Mouse (Mus musculus) testis, adult 10 weeks (tissue): ENCODE measurements around the gene 3110082J24Rik. TPM values are rescaled to one million over a fixed set of nuclear protein-coding genes. Genes with fewer than 3 reads are reported as not detected.

Experiments used
- polyA plus RNA-seq: library from polyadenylated mRNA; stranded (reverse); fragments of 350-450 nt; fragmentation: Illumina TruSeq; extraction: RNeasy Lipid Tissue Mini Kit (QIAGEN cat#74804); gene quantifications from one replicate; pipeline ENCODE4 v1.2.3, GENCODE M21; 2014; ENCODE audit warnings: low read depth, low replicate concordance

3110082J24Rik gene
- polyA plus RNA-seq, result not detected

DNA sequence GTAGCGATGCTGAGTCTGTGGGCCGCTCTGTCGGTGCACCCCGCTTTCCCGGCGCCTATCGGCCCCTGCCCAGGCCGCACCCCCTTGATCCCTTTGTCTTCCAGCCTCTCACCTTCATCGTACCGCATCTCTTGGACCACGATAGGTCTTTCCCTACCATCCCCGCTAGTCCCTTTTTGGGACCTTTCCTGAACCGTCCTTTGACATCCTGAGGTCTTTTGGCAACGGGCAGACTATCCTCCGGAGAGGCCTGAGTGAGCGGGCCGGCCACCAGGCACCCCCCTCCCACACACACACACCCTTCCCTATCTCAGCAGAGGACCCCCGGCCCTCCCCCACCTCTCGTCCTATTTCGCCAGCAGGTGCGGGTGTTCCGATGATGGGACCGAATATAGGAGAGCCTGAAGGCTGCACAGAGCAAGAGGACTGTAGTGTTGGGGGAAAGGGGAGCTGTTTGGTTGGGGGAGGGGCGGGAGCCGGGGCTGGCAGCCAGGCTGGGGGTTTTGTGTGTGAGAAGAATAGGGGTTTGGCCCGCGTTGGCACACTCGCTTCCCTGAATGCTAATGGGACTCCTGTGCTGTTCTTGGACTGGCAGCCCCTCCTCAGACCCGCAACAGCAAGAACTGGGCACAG is at the start of gene 3110082J24Rik:
3110082J24Rik (minus strand) TSS at position 419 of the 633 bp plus-strand sequence.

DNA sequence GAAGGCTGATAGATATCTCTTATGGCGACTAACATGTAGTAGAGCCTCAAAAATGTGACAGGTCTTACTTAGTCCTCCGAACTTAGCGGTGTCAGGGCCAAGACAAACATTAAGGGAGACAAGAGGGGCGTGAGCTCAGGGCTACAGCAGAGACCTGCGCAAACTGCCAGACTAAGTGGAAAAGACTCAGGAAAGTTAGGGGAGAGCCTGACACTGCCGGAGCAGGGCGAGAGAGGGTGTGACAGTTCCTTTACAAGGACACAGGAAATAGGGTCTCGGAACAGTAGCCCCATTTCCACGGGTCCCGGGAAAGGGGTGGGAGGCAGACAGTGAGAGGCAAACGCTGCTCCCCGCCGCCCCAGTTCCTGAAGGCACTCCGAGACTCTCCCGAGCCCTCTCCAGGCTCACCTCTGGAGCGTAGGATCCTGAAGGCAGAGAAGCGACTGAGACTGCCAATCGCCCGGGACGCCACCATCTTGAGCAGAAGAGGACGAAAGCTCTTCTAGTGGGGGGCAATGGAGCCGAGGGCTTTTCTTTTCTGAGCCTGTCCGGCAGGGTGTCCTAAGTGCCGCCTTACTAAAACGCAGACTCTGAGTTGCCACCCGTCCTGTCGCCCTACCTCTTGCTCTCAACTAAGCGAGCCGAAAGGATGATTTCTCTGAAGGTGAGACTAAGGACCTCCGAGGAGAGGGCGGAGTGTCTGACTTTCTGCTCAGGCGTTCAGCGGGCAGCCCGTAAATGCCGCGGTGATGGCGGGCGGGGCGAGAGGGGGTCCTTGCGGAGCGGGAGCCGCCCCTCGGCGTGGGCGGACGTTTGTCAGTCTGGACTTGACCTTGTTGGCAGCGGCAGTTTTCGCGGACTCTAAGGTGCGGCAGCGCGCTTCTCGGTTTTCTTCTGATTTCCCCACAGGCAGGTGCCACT is 48.8 kb upstream of the 3110082J24Rik start, which contains the start of the genes Hadha and Hadhb:
Hadha (minus strand) TSS at position 689 of the 921 bp plus-strand sequence.
Hadhb (plus strand) TSS at position 775 of the 921 bp plus-strand sequence.

DNA sequence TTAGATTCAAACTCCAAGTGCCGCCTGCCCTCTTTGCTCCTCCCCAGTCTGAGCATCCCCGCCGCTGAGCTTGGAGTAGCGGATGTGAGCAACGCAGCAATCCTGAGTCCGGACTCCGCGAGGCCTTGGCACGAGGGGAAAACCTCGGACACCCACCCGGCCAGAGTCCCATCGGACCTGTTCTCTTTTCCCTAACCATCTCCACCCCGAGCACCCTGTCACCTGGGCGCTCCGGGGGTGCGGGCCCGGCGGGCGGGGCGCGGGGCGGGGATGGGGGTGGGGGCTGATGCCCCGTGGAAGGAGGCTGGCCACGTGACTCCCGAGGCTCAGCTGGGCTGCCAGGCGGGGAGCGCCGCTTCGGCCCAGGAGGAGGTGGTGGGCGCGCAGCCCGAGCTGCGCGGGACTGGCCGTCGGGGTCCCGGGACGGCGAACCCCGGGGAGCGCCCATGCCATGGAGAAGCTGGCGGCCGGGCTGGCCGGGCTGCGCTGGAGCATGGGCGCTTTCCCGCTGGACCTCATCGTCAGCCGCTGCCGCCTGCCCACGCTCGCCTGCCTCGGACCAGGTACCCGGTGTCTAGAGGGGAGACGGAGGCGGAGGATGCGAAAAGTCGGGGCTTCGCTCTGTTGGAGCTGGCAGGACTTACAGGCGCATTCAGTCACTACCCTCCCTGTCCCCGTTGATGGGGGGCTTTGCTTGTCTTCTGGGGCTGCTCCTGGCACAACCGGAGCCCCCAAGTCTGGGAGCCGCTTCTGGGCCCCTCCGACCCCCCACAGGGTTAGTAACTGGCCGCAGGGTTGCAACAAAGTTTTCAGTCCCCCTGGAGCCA is 832 bp downstream of the 3110082J24Rik start, which contains the start of gene Garem2:
Garem2 (plus strand) TSS at position 321 of the 827 bp plus-strand sequence.

DNA sequence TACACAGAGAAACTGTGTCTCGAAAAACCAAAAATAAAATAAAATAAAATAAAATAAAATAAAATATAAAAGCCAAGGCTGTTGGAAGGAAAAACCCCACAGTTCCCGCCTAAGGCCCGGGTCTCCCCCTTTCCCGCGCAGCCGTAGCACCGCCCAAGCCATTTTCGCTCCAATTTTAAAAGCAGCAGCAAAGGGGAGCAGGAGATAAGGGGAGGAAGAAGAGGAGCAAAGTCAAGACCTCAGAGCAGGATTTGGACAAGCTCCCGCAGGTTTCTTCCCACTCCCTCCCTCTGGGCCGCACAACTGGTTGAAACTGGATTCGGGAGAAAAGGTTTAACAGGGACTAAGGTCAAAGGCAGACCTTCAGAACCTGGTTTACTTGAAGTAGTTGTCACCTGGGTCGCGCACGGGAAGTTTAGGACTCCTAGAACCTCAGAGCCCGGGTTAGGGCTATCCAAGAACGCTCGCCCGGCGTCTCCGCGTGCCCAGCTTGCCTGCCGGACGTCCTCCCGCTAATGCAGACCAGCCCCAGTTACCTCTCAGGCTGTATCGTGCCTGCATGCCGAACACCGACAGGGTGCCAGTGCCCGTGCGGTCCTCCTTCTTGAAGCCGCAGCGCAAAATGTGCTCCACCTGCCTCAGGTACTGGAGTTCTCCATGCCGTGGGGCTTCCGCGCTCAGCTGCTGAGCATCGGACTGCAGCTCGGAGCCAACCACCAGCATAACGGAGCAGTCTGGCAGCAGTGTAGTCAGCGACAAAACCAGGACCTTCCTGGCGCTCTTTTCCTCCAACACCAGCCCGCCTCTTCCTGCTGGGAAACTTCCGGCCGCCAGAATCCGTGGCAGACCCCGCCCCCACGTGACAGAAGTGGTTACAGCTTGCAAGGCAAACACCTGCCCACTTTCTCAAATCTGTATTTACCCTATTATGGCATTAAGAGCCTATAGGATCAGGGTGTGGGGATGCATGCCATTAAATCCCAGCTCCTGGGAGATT is 32.8 kb downstream of the 3110082J24Rik start, which contains the start of gene Tyms:
Tyms (minus strand) TSS at position 793 of the 997 bp plus-strand sequence.

Other genes starting within 250 kb of the 3110082J24Rik start
- gene Il6, start 93.0 kb downstream of the 3110082J24Rik start, polyA plus RNA-seq, result not detected
- gene Tyms, start 32.5 kb downstream of the 3110082J24Rik start, polyA plus RNA-seq, result 5.3 TPM
- gene Garem2, start 925 bp downstream of the 3110082J24Rik start, polyA plus RNA-seq, result 0.08 TPM
- gene Hadha, start 49.1 kb upstream of the 3110082J24Rik start, polyA plus RNA-seq, result 220 TPM
- 337 TPM for gene Hadhb, start 49.2 kb upstream of the 3110082J24Rik start, polyA plus RNA-seq
- 4.8 TPM for gene Adgrf3, start 99.6 kb upstream of the 3110082J24Rik start, polyA plus RNA-seq
- 69.2 TPM for gene Selenoi, start 126.5 kb upstream of the 3110082J24Rik start, polyA plus RNA-seq
- 61.7 TPM for gene Drc1, start 175.3 kb upstream of the 3110082J24Rik start, polyA plus RNA-seq